Mouse (Mus musculus): ENCODE measurements around the gene Tmc6. TPM values are rescaled to one million over a fixed set of nuclear protein-coding genes. Genes with fewer than 3 reads are reported as not detected.
A peak's percentile ranks its signal among the peaks of the same experiment; 100 is the strongest.

Gene Tmc6
- polyA plus RNA-seq, 1 experiment from 2014 or later = 3.9 TPM

DNA sequence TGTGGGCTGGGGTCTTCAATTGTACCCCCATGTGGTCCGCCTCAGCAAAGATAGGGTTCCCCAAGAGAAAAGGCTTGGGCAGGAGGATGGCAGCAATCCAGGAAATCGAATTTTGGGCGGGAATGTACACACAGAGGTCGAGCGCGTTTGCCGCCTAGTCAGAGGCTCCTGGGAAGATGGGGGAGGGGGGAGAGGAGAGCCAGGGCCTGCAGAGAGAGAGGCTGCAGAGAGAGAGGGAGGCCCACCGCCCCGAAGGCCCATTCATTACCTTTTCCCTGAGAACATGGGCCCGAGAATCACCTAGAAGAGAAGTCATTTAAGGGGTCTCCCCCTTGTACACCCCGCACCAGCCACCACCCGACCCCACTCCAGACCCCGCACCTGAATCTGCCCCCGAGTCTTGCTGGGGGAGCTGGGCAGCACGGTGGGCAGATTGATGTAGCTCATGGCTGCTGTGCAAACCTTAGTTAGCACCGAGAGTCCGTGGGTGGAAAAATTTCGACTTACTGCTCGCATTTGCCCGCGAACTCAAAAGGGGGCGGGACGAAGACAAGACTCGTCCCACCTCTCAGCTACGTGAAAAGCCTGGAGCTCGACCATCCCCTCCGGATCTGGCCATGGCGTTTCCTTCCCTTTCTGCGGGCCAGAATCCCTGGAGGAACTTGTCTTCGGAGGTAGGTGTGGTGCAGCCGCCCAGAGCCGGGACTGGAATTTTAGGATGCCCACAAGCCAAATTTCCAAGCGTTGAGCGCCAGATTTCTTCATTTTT, 43.5 kb upstream of the Tmc6 start, which contains the start of the genes Afmid and Tk1:
Gene Afmid, plus strand, starts transcription at position 592 of the 769 bp plus-strand sequence.
Gene Tk1, minus strand, starts transcription at position 760 of the 769 bp plus-strand sequence.
- H3K4me1 ChIP-seq (ENCODE audit: control insufficient read depth, insufficient read depth, low read length) = peaks cover 21% of the 10 kb centered on the region
- peak within 1 kb of the TSS; percentile 67 for H3K4me2 ChIP-seq (ENCODE audit: low read depth, low read length)
- no peaks in the 10 kb centered on the region for H3K27me3 ChIP-seq (ENCODE audit: control insufficient read depth, insufficient read depth, low read length)

GRCm38 (mm10) chr11:117824060-117824969, 42.3 kb upstream of the Tmc6 start:
- Histone ChIP-seq H3K27me3 (ENCODE audit: control insufficient read depth, insufficient read depth, low read length) (no peaks in the 10 kb centered on the region), H3K9me3 (ENCODE audit: control insufficient read depth, low read length) (no peaks in the 10 kb centered on the region), H3K27ac (ENCODE audit: low read depth, low read length) (no peak overlapping the region), H3K4me3 (ENCODE audit: low read depth, low read length) (no peak overlapping the region), H3K9ac (replicated peaks; ENCODE audit: low read depth, low read length) (no peak overlapping the region), H3K4me1 (ENCODE audit: control insufficient read depth, insufficient read depth, low read length) (peaks cover 21% of the 10 kb centered on the region), H3K36me3 (ENCODE audit: control insufficient read depth, insufficient read depth, low read length) (no peaks in the 10 kb centered on the region), H3K4me2 (ENCODE audit: low read depth, low read length) (peak overlapping the region; percentile 67; the same call in 1 of the 2 replicates)
- peak; percentile 76 for ATAC-seq (ENCODE audit: low read depth)
- 20% methylated on average over 23 of the region's 23 CpGs for WGBS

More for the DNA sequence above, 43.5 kb upstream of the Tmc6 start, which contains the start of the genes Afmid and Tk1:
- Histone ChIP-seq H3K36me3 (ENCODE audit: control insufficient read depth, insufficient read depth, low read length) (no peaks in the 10 kb centered on the region), H3K4me3 (ENCODE audit: low read depth, low read length) (peak within 1 kb of the TSS; percentile 31), H3K9me3 (ENCODE audit: control insufficient read depth, low read length) (no peaks in the 10 kb centered on the region), H3K27ac (ENCODE audit: low read depth, low read length) (no peak within 1 kb of the TSS), H3K9ac (replicated peaks; ENCODE audit: low read depth, low read length) (peak within 1 kb of the TSS; percentile 54)
- peak; percentile 36; the same call in 1 of the 2 replicates for ATAC-seq (ENCODE audit: low read depth)
- 0% methylated on average over 34 of the region's 34 CpGs for WGBS

GRCm38 (mm10) chr11:117823411-117823810, 41.4 kb upstream of the Tmc6 start:
- H3K27me3 ChIP-seq (ENCODE audit: control insufficient read depth, insufficient read depth, low read length) = no peaks in the 10 kb centered on the region
- H3K4me1 ChIP-seq (ENCODE audit: control insufficient read depth, insufficient read depth, low read length) = peaks cover 21% of the 10 kb centered on the region
- H3K9me3 ChIP-seq (ENCODE audit: control insufficient read depth, low read length) = no peaks in the 10 kb centered on the region
- H3K36me3 ChIP-seq (ENCODE audit: control insufficient read depth, insufficient read depth, low read length) = no peaks in the 10 kb centered on the region
- no peak for ATAC-seq (ENCODE audit: low read depth)
- no peak overlapping the region for H3K4me2 ChIP-seq (ENCODE audit: low read depth, low read length)
- 95% methylated on average over 6 of the region's 6 CpGs for WGBS
- no peak overlapping the region for H3K9ac ChIP-seq (replicated peaks; ENCODE audit: low read depth, low read length)
- H3K27ac ChIP-seq (ENCODE audit: low read depth, low read length) = no peak overlapping the region
- H3K4me3 ChIP-seq (ENCODE audit: low read depth, low read length) = no peak overlapping the region

GRCm38 (mm10) chr11:117822728-117823241, 40.8 kb upstream of the Tmc6 start:
- H3K27me3 ChIP-seq (ENCODE audit: control insufficient read depth, insufficient read depth, low read length) = no peaks in the 10 kb centered on the region
- ATAC-seq (ENCODE audit: low read depth) = no peak
- H3K27ac ChIP-seq (ENCODE audit: low read depth, low read length) = no peak overlapping the region
- WGBS = 79% methylated on average over 7 of the region's 7 CpGs
- no peak overlapping the region for H3K9ac ChIP-seq (replicated peaks; ENCODE audit: low read depth, low read length)
- peaks cover 21% of the 10 kb centered on the region for H3K4me1 ChIP-seq (ENCODE audit: control insufficient read depth, insufficient read depth, low read length)
- no peaks in the 10 kb centered on the region for H3K36me3 ChIP-seq (ENCODE audit: control insufficient read depth, insufficient read depth, low read length)
- H3K4me3 ChIP-seq (ENCODE audit: low read depth, low read length) = no peak overlapping the region
- no peaks in the 10 kb centered on the region for H3K9me3 ChIP-seq (ENCODE audit: control insufficient read depth, low read length)
- no peak overlapping the region for H3K4me2 ChIP-seq (ENCODE audit: low read depth, low read length)

DNA sequence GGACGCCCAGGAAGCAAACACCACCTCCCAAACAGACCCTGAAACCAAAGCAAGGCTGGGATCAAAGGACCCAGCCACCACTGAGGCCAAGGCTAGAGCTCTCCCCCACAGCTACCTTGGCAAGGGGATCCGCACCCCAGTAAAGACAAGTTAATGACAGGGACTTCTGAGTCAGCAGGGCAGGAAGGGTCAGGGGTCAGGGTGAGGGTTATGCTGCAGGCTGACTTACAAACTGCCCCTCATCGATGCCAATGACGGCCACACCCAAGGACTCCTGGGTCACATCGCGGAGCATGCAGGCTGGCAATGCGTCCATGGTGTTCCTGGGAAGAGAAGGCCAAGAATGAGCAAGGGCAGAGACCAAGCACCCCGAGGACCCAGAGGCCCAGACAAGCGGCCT, 39.9 kb upstream of the Tmc6 start:
- no peaks in the 10 kb centered on the region for H3K9me3 ChIP-seq (ENCODE audit: control insufficient read depth, low read length)

GRCm38 (mm10) chr11:117820173-117820572, 38.2 kb upstream of the Tmc6 start:
- peaks cover 10% of the 10 kb centered on the region; the same call in 1 of the 2 replicates for H3K4me1 ChIP-seq (ENCODE audit: control insufficient read depth, insufficient read depth, low read length)
- no peak overlapping the region for H3K9ac ChIP-seq (replicated peaks; ENCODE audit: low read depth, low read length)
- H3K9me3 ChIP-seq (ENCODE audit: control insufficient read depth, low read length) = no peaks in the 10 kb centered on the region
- no peak overlapping the region for H3K4me2 ChIP-seq (ENCODE audit: low read depth, low read length)
- H3K27me3 ChIP-seq (ENCODE audit: control insufficient read depth, insufficient read depth, low read length) = no peaks in the 10 kb centered on the region
- 95% methylated on average over 7 of the region's 7 CpGs for WGBS
- ATAC-seq (ENCODE audit: low read depth) = no peak
- no peaks in the 10 kb centered on the region for H3K36me3 ChIP-seq (ENCODE audit: control insufficient read depth, insufficient read depth, low read length)
- no peak overlapping the region for H3K4me3 ChIP-seq (ENCODE audit: low read depth, low read length)
- H3K27ac ChIP-seq (ENCODE audit: low read depth, low read length) = no peak overlapping the region

More for the DNA sequence above, 39.9 kb upstream of the Tmc6 start:
- Histone ChIP-seq H3K27me3 (ENCODE audit: control insufficient read depth, insufficient read depth, low read length) (no peaks in the 10 kb centered on the region), H3K9ac (replicated peaks; ENCODE audit: low read depth, low read length) (no peak overlapping the region), H3K4me1 (ENCODE audit: control insufficient read depth, insufficient read depth, low read length) (peaks cover 21% of the 10 kb centered on the region), H3K27ac (ENCODE audit: low read depth, low read length) (no peak overlapping the region), H3K36me3 (ENCODE audit: control insufficient read depth, insufficient read depth, low read length) (no peaks in the 10 kb centered on the region), H3K4me2 (ENCODE audit: low read depth, low read length) (no peak overlapping the region), H3K4me3 (ENCODE audit: low read depth, low read length) (no peak overlapping the region)
- no peak for ATAC-seq (ENCODE audit: low read depth)
- 92% methylated on average over 9 of the region's 9 CpGs for WGBS

DNA sequence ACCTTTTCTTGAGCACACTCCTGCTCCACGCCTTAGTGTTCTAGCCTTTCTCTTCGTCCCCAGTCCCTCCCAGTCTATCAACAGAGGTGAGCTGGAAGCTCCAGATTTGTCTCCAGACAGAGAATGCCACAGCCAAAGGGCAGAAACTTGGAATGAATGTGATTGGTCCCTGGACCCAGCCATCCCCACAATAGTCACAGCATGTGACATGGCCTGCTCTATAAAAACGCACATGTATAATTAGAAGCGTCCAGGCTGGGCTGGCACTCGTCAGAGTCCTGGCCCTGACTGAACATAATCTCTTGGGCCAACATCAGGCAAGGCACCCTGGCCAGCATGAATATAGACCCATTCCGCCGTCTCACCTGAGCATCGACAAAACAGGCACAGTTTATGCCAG, 37.1 kb upstream of the Tmc6 start:
- Histone ChIP-seq H3K27ac (ENCODE audit: low read depth, low read length) (no peak overlapping the region), H3K4me2 (ENCODE audit: low read depth, low read length) (no peak overlapping the region), H3K36me3 (ENCODE audit: control insufficient read depth, insufficient read depth, low read length) (no peaks in the 10 kb centered on the region), H3K27me3 (ENCODE audit: control insufficient read depth, insufficient read depth, low read length) (no peaks in the 10 kb centered on the region), H3K9me3 (ENCODE audit: control insufficient read depth, low read length) (no peaks in the 10 kb centered on the region), H3K9ac (replicated peaks; ENCODE audit: low read depth, low read length) (no peak overlapping the region), H3K4me1 (ENCODE audit: control insufficient read depth, insufficient read depth, low read length) (0 out of 2 replicates have a peak, but pooled peaks cover 3% of the 10 kb centered on the region), H3K4me3 (ENCODE audit: low read depth, low read length) (no peak overlapping the region)
- ATAC-seq (ENCODE audit: low read depth) = no peak
- 60% methylated on average over 8 of the region's 8 CpGs for WGBS

DNA sequence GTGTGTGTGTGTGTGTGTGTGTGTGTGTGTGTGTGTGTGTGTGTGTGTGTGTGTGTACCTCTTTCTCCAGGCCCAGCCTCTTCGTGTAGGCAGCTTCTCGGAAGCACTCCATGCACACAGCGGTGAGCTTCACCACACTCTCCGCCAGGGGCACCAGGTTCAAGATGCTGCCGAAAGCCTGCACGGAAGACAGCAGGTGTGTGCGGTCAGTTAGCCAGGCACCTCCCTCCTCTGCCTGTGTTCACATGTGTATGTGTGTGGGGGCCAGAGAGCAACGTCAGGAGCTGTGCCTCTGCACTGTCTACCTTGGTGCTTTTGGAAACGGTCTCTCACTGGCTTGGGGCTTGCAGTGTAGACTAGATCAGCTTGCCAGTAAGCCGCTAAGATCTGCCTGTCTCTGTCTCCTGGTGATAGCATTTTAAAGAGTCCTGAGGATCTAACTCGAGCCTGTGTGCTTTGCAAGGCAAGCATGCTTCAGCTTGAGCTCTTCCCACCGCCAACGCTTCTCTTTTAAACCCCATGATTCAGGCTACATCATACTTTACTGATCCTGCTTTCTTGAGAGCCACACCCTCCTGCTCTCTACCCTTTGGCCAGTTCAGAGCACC, 34.5 kb upstream of the Tmc6 start:
- H3K27me3 ChIP-seq (ENCODE audit: control insufficient read depth, insufficient read depth, low read length) = no peaks in the 10 kb centered on the region
- H3K27ac ChIP-seq (ENCODE audit: low read depth, low read length) = no peak overlapping the region
- H3K9ac ChIP-seq (replicated peaks; ENCODE audit: low read depth, low read length) = no peak overlapping the region
- H3K36me3 ChIP-seq (ENCODE audit: control insufficient read depth, insufficient read depth, low read length) = no peaks in the 10 kb centered on the region
- no peak overlapping the region for H3K4me2 ChIP-seq (ENCODE audit: low read depth, low read length)
- no peak overlapping the region for H3K4me3 ChIP-seq (ENCODE audit: low read depth, low read length)
- no peaks in the 10 kb centered on the region for H3K4me1 ChIP-seq (ENCODE audit: control insufficient read depth, insufficient read depth, low read length)
- no peaks in the 10 kb centered on the region for H3K9me3 ChIP-seq (ENCODE audit: control insufficient read depth, low read length)
- no peak for ATAC-seq (ENCODE audit: low read depth)
- WGBS = 91% methylated on average over 11 of the region's 13 CpGs
